9 mouse cellular contexts compared by ENCODE assay signal in genomic region chr1:134063773-134064125, GRCm38 (mm10). TPM values are rescaled to one million over a fixed set of nuclear protein-coding genes. Genes with fewer than 3 reads are reported as not detected.
A peak's percentile ranks its signal among the peaks of the same experiment; 100 is the strongest.
DNase-seq lines count a peak whose midpoint lies in the region; ATAC-seq and TF ChIP-seq lines count a peak whose summit lies in the region.
"Had no signal": no experiment of that assay in that cellular context is flagged by ENCODE, and none has a peak within 500 bp of the region (broad histone marks: within the 10 kb centered on the region; RNA-seq: fewer than 3 reads in every experiment).

No protein-coding gene starts in this region.

- no peak for ATAC-seq in granulocyte monocyte progenitor cell, adult 5-6 weeks (replicated peaks; ENCODE audit: poor library complexity, severe bottlenecking)

- WGBS in heart, embryonic 10.5 days: 21% methylated on average over 9 of the region's 9 CpGs
- 16% methylated on average over 9 of the region's 9 CpGs for WGBS in macrophage (ENCODE audit: missing documents)
- 4% methylated on average over 9 of the region's 9 CpGs for WGBS in thymus, adult 2 months

- no peak for TF ChIP-seq POLR2A in thymus, adult 2 months (IDR thresholded peaks at IDR 0.05; ENCODE audit: control insufficient read depth, extremely low read depth, insufficient read depth, low read length, poor library complexity)

- DNase-seq in heart, adult 11 months: peak; percentile 98
- DNase-seq in heart, adult 8-10 months (ENCODE audit: low spot score): no peak
- no peak for DNase-seq in heart, embryonic 10.5 days (ENCODE audit: low spot score)
- peak; percentile 68 for DNase-seq in kidney, postnatal 10 days
- DNase-seq in thymus, adult 2 months: peak; percentile 78
- no peak for DNase-seq in layer of hippocampus, postnatal 10 days (ENCODE audit: low spot score in 2 of 2)

- no peak for TF ChIP-seq CTCF in thymus, adult 2 months (IDR thresholded peaks at IDR 0.05; ENCODE audit: borderline replicate concordance, control insufficient read depth, extremely low read depth, insufficient read depth, low read length, poor library complexity)

- H3K79me2 ChIP-seq in macrophage (ENCODE audit: inconsistent target): no peaks in the 10 kb centered on the region

- H3K36me3 ChIP-seq in heart, embryonic 10.5 days: no peaks in the 10 kb centered on the region
- H3K36me3 ChIP-seq in macrophage (ENCODE audit: inconsistent target): no peaks in the 10 kb centered on the region
- H3K36me3 ChIP-seq in thymus, adult 2 months (ENCODE audit: control insufficient read depth, insufficient read depth, low read length): no peaks in the 10 kb centered on the region

- peak overlapping the region; percentile 93 for H3K27ac ChIP-seq in heart, embryonic 10.5 days
- peak overlapping the region; percentile 81 for H3K27ac ChIP-seq in macrophage
- H3K27ac ChIP-seq in thymus, adult 2 months (ENCODE audit: control insufficient read depth, insufficient read depth, low read length): peak overlapping the region; percentile 84

- H3K4me1 ChIP-seq in heart, embryonic 10.5 days: peaks cover 80% of the 10 kb centered on the region
- peaks cover 51% of the 10 kb centered on the region for H3K4me1 ChIP-seq in thymus, adult 2 months (replicated peaks; ENCODE audit: control insufficient read depth, insufficient read depth, low read length)

- peak overlapping the region; percentile 50 for H3K4me3 ChIP-seq in heart, embryonic 10.5 days
- H3K4me3 ChIP-seq in macrophage (ENCODE audit: inconsistent target): no peak overlapping the region
- H3K4me3 ChIP-seq in thymus, adult 2 months (ENCODE audit: control insufficient read depth, insufficient read depth, low read length): peak overlapping the region; percentile 56

- no peaks in the 10 kb centered on the region for H3K27me3 ChIP-seq in heart, embryonic 10.5 days (ENCODE audit: insufficient read depth, poor library complexity, severe bottlenecking)
- no peaks in the 10 kb centered on the region for H3K27me3 ChIP-seq in thymus, adult 2 months (ENCODE audit: control insufficient read depth, insufficient read depth, low read length)

- no peaks in the 10 kb centered on the region for H3K9me3 ChIP-seq in heart, embryonic 10.5 days

RNA-seq across cellular contexts. Expression of gene Btg2, which starts 15.2 kb away (rescaled TPM):
- 10 to 100 TPM; 18.3 to 35.3 (median 28.0) TPM for total RNA-seq in heart, adult 8-10 months (2022)
- 26.1 and 34.2 TPM in 2 replicates for polyA plus RNA-seq in heart, embryonic 10.5 days (2016; fragmentation: Nextera tagmentation; extraction: Ambion mirVana)
- 100 to 1,000 TPM in 8 of 26 experiments, 10 to 100 TPM in 17, 1 to 10 TPM in 1; 3.8 to 604 (median 54.5) TPM for total RNA-seq in macrophage (2018; cell fraction: chromatin; rRNA removed)
- 100 to 1,000 TPM in 15 of 26 experiments, 10 to 100 TPM in 10, 1 to 10 TPM in 1; 9.1 to 625 (median 124) TPM for total RNA-seq in macrophage (2018; cell fraction: cytosol; rRNA removed)
- 1,000 to 10,000 TPM in 1 of 26 experiments, 100 to 1,000 TPM in 16, 10 to 100 TPM in 9; 15.8 to 1,019 (median 166) TPM for total RNA-seq in macrophage (2018; cell fraction: nucleus; rRNA removed)
- 3.9 to 21.4 TPM (median 6.0 TPM) in 3 replicates for polyA plus RNA-seq in macrophage (2018)
- polyA plus RNA-seq in thymus, adult 2 months (2012; rRNA removed): 432 and 481 TPM in 2 replicates
- 7.2 and 13.5 TPM in 2 replicates for total RNA-seq in granulocyte monocyte progenitor cell, adult 5-6 weeks (2014; fragmentation: Nextera tagmentation)
- 31.3 and 33.7 TPM in 2 replicates for total RNA-seq in granulocyte monocyte progenitor cell, adult 5-6 weeks (2017)
- 10 to 100 TPM; 13.1 to 14.3 TPM for total RNA-seq in layer of hippocampus, postnatal 10 days (2021)

RNA-seq across cellular contexts. Expression of gene Fmod, which starts 26.7 kb away (rescaled TPM):
- 10 to 100 TPM in 1 of 4 experiments, 1 to 10 TPM in 3; 5.9 to 14.1 (median 8.2) TPM for total RNA-seq in heart, adult 8-10 months (2022)
- 9.5 and 11.2 TPM in 2 replicates for polyA plus RNA-seq in heart, embryonic 10.5 days (2016; fragmentation: Nextera tagmentation; extraction: Ambion mirVana)
- 1 to 10 TPM in 1 of 26 experiments, under 1 TPM in 1, not detected in 24; 0.16 to 9.7 TPM for total RNA-seq in macrophage (2018; cell fraction: chromatin; rRNA removed)
- total RNA-seq in macrophage (2018; cell fraction: cytosol; rRNA removed): not detected
- 1 to 10 TPM in 1 of 26 experiments, not detected in 25; 1.2 TPM for total RNA-seq in macrophage (2018; cell fraction: nucleus; rRNA removed)
- polyA plus RNA-seq in macrophage (2018): not detected in 3 replicates
- 3.5 and 4.4 TPM in 2 replicates for polyA plus RNA-seq in thymus, adult 2 months (2012; rRNA removed)
- total RNA-seq in granulocyte monocyte progenitor cell, adult 5-6 weeks (2014; fragmentation: Nextera tagmentation): not detected in 2 replicates
- not detected in 2 replicates for total RNA-seq in granulocyte monocyte progenitor cell, adult 5-6 weeks (2017)
- 1 to 10 TPM; 5.3 to 9.5 TPM for total RNA-seq in layer of hippocampus, postnatal 10 days (2021)
- total RNA-seq: hematopoietic stem cell, adult 5-6 weeks had no signal

RNA-seq across cellular contexts. Expression of gene Chit1, which starts 47.3 kb away (rescaled TPM):
- total RNA-seq in heart, adult 8-10 months (2022): not detected
- polyA plus RNA-seq in heart, embryonic 10.5 days (2016; fragmentation: Nextera tagmentation; extraction: Ambion mirVana): 1.1 and 2.0 TPM in 2 replicates
- not detected for total RNA-seq in macrophage (2018; cell fraction: chromatin; rRNA removed)
- not detected for total RNA-seq in macrophage (2018; cell fraction: cytosol; rRNA removed)
- not detected for total RNA-seq in macrophage (2018; cell fraction: nucleus; rRNA removed)
- polyA plus RNA-seq in macrophage (2018): not detected in 3 replicates
- 0.54 and 0.78 TPM in 2 replicates for polyA plus RNA-seq in thymus, adult 2 months (2012; rRNA removed)
- 0.62 and 1.7 TPM in 2 replicates for total RNA-seq in granulocyte monocyte progenitor cell, adult 5-6 weeks (2014; fragmentation: Nextera tagmentation)
- 0.22 and 0.82 TPM in 2 replicates for total RNA-seq in granulocyte monocyte progenitor cell, adult 5-6 weeks (2017)
- total RNA-seq in layer of hippocampus, postnatal 10 days (2021): under 1 TPM; 0.51 to 0.53 TPM
- total RNA-seq: hematopoietic stem cell, adult 5-6 weeks had no signal

Comparison
In these comparisons a context has a peak if more than half of its experiments do, and no peak if none do; other contexts are left out.
1. DNase-seq: peak in heart, adult 11 months (single experiment), kidney, postnatal 10 days (single experiment) and thymus, adult 2 months (single experiment); none in heart, adult 8-10 months (single experiment), heart, embryonic 10.5 days (single experiment) and layer of hippocampus, postnatal 10 days (0 of 2).
2. RNA of gene Fmod, which starts 26.7 kb away (total RNA-seq): 5.3 to 9.5 TPM in layer of hippocampus, postnatal 10 days and 5.9 to 14.1 TPM in heart, adult 8-10 months; not detected in granulocyte monocyte progenitor cell, adult 5-6 weeks; every median in the first group is over 4 times any median in the second.
3. Peak in every context shown above with its lines, with median percentiles within 50 percentile points of each other: H3K27ac ChIP-seq.